Mouse (Mus musculus) embryo, embryonic 11.5 days (tissue): ENCODE data around the gene Zfp36l1.

Experiments
- DNase-seq: peaks from one replicate; pipeline ENCODE4 v3.0.0-alpha.2; 2012; ENCODE audit warnings: low read depth, low spot score

Zfp36l1 gene

DNA sequence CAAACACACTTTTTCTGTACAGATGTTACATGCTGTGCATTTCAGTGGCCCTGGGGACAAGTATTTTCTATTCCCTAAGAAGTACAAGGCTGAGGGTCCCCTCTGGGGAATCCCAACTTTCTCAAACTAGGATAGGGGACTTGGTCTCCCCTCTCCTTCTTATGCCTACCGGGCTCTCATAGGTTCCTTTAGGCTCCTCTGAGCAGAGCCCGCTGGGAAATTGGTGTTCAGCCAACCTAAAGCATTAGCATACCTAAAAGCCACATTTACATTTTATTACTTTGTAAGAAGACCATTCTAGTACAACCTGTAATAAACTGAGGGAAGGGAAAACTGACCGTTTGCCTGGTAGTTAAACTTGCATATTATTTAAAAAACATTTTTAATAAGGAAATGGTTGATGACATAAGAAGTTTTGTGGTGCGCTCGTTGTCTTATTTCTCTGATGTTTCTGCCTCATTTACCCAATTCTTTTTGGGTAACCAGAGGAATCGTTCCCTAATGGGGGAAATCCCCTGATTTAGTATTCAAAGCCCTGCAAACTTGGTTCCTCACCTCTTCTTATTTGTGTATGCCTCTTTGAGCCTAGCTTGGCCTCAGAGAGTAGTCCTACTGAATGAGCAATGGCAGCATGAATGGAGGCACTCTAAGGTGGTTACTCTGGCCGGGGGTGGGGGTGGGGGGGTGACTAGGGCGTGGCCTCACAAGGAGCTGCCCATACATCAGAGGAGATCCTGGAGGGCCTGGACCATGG lies 42.1 kb downstream of the Zfp36l1 start:
- DNase-seq, result no peak

DNA sequence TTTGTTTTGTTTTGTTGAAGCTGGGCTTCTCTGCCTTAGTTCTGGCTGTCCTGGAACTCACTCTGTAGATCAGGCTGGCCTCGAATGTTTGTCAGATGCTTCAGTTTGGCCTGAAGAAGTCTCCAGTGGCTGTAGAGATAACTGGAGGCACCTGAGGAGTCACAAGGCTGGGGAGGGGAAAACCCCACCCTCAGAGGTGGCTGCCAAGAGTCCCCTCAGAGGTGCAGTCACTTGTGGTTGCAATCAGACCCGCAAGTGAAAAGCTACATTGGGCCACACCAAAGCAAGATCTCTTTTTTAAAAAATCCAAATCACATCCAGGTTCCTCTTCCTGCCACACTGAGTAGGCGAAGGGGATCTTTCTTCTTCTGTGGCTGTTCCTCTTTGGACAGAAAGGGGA lies 43.8 kb downstream of the Zfp36l1 start:
- no peak for DNase-seq

DNA sequence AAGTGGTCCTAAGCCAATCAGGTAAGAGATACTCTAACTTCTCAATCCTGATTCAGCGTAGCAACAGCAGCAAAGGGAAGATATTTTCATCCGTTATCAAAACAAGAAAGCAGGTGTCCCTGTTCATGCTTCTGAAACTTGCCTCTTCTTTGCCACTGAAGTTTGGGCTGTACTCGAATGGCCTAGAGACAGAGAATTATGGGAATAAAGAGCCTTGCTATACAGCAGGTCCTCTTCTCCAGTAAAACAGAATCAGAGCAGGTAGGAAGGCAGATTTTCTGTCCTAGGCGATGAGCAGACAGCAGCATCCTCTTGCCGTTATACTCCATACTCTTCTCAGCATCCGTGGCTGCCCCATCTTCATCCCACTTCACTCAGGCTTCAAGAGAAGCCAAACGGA lies 44.8 kb downstream of the Zfp36l1 start:
- DNase-seq, result no peak

DNA sequence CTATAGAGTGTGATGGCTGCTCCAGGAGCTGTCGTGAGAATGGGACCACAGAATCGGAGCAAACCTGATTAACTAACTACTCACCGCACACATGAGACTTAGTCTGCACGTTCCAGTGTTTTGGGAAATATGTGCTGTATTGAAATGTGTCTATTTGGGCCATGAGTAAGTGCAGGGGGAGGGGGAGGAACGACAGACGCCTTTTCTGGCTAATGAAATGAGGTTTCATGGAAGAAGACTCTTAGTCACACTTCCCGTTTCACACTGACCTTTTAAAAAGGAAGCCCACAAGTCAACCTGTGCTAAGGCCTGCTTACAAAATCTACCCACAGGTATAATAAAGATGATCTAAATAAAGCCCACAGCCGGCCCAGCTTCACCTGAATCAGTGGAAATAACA lies 47.8 kb downstream of the Zfp36l1 start:
- DNase-seq, result no peak

DNA sequence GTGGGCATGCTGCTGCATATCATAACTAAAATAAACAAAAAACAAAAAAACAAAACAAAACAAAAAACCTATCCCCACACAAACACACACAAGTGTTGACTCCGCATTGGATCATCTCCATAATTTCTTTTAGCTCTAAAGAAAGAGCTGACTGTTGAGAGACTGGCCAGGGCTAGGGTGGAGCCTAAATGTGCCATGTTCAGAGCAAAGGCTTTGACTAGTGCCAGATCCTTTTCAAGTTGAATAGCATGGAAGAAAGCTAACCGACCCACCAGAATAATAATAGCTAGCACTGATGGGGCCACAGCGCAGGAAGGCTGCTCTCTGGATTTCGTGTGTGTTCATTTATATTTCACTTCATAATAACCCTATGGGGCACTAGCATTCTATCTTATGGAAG lies 48.5 kb downstream of the Zfp36l1 start:
- DNase-seq, result no peak

DNA sequence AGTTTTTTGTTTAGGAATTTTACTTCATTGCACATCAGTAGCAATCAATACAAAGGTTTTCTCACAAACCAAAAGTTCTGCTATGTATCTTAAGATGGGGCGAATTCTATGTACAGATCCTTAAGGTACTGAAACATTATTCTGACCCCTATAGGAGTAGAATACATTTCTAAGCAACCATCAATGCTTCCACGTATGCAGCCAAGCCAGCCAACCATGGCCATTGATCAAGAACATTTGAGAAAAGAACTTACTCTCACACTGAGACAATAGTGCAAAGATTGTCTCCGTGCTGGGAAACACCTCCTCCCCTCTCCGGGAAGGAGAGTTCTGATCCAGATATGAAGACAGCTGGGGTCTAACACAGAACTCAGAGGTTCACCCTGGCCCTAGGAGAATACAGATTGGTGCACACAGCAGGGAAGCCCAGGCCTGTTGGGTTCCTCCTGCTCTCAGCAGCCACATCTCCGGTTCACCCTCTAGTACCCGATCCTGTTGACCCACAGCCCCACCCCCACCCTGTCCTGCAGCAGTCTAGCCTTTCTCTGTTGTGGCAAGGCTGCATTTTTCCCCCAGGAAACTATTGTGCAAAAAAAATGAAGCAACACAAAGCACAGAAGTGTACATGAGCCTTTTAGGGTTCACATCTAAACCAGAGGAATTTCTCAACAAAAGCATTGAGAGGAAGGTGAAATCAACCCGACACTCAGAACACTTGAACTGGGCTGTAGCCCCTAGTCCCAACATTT lies 49.2 kb downstream of the Zfp36l1 start:
- DNase-seq, result no peak

DNA sequence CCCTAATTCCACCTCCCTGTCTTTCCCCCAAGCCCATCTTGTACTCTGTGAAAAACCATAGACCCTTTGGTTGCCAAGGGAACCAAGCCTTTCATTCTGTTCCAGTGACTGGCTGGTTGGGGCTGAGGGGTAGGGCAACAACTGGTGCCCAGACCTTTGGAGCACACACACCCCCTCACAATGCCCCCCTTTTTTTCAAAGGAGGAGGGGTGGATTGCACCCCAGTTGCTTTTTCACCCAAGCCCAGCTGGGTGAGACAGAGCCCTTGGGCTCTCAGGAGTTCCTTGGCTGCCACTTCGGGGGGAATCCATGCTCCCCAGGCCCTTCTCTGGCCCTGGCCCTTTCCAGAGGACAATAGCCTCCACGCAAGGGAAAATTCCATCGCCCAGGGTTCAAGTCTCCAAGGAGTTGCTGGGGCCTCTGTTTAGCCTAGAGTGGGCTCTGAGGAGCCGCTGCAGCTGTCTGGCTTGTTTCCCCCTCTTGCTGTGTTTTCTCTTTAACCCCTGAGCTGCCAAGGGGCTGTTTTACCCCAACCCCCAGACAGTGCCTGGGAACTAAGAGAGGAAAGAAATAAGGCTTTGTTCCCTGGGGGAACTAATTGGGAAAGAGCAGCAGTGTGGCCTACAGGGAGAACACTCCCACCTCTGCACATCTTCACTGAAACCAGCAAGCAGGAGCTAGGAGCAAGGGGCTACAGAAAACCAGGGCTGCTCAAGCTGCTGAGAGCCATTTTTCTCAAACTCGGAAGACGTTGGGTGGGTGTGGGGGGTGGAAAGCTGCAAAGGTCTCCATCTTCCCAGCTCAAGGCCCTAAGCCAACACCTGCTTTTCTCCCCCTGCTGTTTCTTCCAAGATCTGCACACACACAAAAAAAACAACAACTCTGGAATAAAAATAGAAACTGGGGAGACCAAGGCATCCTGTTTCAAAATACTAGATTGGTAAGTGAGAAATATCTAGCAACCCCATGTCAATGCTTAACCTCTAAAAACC lies 50.1 kb downstream of the Zfp36l1 start:
- peak; percentile 64 for DNase-seq

DNA sequence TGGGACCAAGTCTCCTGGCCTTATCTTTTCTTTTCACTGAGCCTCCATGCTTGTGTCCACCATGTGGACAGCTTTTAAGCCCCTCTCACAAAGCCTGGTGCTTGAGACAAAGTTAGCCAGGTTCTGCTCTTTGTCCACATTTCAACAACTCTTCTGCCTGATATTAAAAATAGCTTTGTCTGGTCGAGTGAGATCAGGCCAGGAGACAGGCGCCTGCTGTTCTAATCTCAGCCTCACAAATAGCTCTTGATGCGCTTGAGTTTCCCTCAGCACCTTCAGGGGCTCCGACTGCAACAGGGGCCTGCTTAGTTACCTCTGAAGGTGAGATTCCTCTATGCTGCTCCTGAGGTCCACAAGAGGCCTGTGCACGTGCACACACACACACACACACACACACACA lies 51.0 kb downstream of the Zfp36l1 start:
- no peak for DNase-seq

DNA sequence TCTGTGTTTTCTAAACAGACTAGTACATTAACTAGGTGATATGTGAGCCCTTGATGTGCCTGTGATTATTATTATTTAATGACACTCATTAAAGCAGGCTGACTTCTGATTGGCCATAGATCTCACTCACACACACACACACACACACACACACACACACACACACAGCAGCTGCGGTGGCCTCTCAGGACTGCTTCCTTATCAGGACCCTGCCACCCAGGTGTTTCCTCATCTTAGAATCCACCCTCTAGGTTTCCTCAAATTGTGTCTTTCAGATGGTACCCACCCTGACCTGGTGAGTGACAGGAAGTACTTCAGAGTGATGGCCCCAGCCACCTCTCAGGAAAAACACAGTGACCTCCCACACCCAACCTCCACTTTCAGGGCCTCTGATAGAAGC lies 52.0 kb downstream of the Zfp36l1 start:
- DNase-seq, result no peak

DNA sequence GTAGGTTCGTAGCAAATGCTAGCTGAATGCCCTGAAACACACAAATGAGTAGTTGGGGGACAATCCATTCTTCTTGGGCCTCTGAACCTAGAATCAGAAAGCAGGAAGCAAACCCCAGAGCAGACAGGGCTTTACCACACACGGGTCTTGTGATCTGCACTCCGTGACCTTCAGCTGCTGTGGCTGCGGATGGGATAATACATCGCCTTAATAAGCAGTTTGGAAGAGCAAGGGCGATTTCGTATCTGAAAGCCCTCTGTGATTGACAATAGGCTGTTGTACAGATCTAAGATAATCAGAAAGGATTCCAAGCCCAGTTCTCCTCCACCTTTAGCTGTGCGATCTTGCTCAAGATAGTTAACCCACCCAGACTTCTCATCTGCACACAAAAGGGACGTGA lies 52.5 kb downstream of the Zfp36l1 start:
- DNase-seq, result no peak

DNA sequence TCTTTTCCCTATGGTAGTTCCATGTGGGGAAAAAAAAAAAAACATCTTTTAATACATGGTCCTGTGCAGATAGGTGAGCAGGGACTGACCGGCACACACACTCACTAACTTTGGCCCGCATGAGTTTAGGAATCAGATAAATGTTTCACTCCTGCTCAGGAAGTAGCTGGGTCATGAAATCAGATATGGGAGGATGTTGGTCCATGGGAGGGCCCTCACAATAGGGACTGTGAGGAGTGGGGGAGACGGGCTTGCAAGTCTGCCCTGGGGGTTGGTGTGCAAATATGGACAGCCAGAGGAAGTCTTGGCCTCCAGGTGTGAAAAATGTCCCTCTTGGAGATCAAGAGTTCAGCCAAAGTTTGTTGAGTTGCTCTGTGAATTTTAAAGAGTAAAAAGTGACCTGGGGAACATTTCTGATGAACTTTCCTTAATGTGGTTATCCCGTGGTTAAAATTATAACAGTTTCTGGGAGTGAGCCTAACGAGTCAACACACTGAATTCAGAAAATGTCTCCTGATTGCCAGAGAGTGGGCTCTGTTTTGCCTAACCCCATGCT lies 53.0 kb downstream of the Zfp36l1 start:
- DNase-seq, result no peak
